Mouse (Mus musculus) gastrocnemius, adult 2 months (tissue): Measurements from ENCODE around the gene Sorl1. TPM values are rescaled to one million over a fixed set of nuclear protein-coding genes. Genes with fewer than 3 reads are reported as not detected.

Experiments
- DNase-seq: peaks from one replicate; pipeline ENCODE4 v3.0.0; 2022
- H3K27ac ChIP-seq: fragments of 200-600 bp; 2 replicates; pipeline ENCODE4 v1.8.1; 2022; ENCODE audit warnings: mild to moderate bottlenecking
- H3K4me3 ChIP-seq: fragments of 200-600 bp; 2 replicates; pipeline ENCODE4 v1.8.1; 2022; ENCODE audit warnings: mild to moderate bottlenecking, moderate library complexity
- CTCF ChIP-seq: fragments of 200-600 bp; IDR thresholded peaks from 2 replicates; pipeline ENCODE4 v1.8.1; 2022; ENCODE audit warnings: antibody characterized with exemption, mild to moderate bottlenecking, moderate library complexity
- intact Hi-C: fragments of 180-260 bp; cut with DNase I; formaldehyde crosslinking; loops from one replicate; pipeline ENCODE4 v1.15.1; 2025
- total RNA-seq, 2 experiments: library from RNA; stranded (reverse); gene quantifications; 2 replicates each; pipeline ENCODE4 v1.2.3; 2021

Sorl1 gene
- total RNA-seq, 2 experiments from 2014 or later, result 38.7 to 43.4 TPM

DNA sequence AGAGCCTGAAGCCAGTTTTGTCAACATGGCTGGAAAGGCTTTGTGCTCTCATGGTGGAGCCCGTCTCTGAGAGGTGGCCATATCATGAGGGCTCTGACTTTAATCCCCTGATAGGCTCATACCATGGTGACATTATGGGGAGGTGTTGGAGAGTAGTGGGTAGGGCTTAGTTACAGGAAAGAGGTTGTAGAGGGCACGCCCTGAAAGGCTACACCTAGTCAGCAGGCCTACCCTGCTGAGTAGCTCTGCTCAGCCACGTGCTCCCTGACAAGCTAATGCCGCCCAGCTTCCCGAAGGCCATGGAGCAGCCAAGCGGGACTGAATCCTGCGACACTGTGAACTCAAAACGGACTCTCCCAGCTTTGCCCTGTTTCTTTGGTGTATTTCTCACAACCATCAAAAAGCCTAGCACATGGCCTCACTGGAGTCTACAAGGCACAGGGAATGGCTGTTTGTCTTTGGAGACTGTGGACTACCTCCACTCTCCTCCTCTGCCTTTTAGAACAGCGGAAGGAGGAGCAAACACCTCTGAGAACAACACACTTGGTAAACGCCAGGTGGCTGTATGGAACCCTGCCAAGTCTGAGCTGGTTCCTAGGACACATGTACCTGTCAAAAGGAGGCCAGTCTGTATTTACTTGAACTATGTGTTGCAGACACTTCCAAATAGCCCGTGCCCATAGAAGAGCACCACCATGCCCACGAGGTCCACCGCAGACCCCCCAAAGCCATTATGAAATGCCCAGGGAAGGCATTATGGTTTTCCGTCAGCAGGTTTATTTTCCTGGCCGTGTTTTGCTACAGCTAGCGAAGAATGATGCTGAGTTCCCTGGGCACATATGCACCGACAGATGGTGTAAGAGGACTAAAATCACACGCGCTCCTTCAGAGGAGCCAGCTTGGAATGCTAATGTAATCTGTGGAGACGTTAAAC, 69.5 kb downstream of the Sorl1 start:
- no peak overlapping the region for H3K4me3 ChIP-seq
- intact Hi-C loops, result loop anchor here (5.0 kb wide), 1 partner anchor 153 kb away; no protein-coding TSS in a partner anchor
- no peak for DNase-seq
- TF ChIP-seq CTCF, result peak; percentile 63
- H3K27ac ChIP-seq, result peak overlapping the region; percentile 65; the same call in 1 of the 2 replicates

DNA sequence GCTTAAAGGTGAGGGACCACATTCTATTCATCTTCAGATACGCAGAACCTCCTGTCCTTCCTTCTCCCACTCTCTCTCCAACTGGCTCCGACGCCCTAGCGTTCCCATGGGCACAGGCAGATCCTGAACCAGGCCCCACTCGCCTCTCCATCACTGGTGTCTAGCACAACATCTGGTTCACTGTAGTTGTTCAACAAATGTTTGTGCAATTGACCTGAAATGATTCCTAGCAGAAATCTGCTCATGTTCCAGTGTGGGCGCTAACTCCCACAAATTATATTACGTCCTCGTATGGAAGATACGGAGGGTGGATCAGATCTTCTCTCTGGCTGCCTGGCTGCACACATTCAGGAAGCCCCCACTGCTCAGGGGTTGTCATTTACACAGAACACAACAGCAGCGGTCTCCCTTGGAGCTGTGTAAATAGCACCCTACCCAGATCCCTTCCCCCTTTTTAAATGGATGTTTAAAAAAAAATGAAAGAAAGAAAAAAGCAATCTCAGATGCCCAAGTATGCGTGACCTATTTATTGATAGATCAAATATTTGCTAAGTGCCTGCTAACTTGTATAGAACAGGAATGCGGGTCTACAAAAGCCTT, 70.4 kb downstream of the Sorl1 start:
- intact Hi-C loops, result loop anchor here (2.0 to 5.0 kb wide), 2 partner anchors 154 to 187 kb away; no protein-coding TSS in a partner anchor
- DNase-seq, result peak; percentile 64
- Histone ChIP-seq H3K27ac (peak overlapping the region; percentile 65), H3K4me3 (no peak overlapping the region)
- no peak for TF ChIP-seq CTCF

DNA sequence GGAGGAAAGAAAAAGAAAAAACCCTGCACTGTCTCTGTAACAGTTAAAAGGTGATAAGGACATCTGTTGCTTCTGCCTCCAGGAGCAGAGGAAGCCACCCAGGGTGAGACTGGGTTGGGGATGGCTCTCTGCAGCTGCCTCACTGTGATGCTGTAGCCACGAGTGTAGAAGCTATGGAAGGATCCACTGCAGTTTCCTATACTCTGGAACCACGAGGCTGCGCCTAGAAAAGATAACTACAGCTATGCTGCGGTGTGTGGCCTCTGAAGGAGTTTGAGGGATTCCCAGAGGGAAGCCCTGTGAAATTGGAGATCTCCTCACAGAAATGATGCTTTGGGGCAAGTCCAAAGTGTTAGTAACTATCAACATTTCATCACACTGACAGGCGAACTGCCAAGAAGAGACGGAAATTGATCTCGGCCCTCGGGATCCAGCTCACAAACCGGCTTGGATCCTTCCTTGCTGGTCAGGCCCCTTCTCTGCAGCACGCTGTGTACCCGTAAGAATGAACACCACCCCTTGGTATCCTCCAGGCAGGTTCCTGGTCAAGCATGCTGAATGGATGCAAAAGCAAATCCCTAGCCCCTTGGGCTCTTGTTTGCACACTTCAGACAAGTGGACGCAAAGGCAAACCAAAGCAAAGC, 71.3 kb downstream of the Sorl1 start:
- TF ChIP-seq CTCF, result no peak
- Histone ChIP-seq H3K27ac (peak overlapping the region; percentile 65), H3K4me3 (no peak overlapping the region)
- peak; percentile 81 for DNase-seq
- intact Hi-C loops, result loop anchor here (2.0 to 5.0 kb wide), 2 partner anchors 154 to 188 kb away; no protein-coding TSS in a partner anchor

DNA sequence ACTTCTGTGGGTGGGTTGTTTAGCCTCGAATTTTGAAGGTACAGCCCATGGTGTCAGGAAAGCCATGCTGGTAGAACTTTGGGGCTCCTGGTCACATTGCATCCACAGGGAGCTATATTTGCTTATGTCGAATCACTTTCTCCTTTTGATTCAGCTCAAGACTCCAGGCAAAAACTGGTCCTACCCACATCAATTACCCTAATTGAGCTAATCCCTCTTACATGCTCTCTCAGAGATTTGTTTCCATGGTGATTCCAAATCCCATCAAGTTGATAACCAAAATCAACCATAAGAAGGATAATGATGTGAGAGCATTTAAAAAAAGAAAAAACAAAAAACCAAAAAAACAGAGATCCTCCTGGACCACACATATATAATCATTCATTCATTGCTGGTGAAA, 75.6 kb downstream of the Sorl1 start:
- DNase-seq, result no peak
- no peak for TF ChIP-seq CTCF
- H3K4me3 ChIP-seq, result no peak overlapping the region
- no peak overlapping the region for H3K27ac ChIP-seq
- intact Hi-C loops, result loop anchor here (5.0 kb wide), 1 partner anchor 41 kb away; no protein-coding TSS in a partner anchor

DNA sequence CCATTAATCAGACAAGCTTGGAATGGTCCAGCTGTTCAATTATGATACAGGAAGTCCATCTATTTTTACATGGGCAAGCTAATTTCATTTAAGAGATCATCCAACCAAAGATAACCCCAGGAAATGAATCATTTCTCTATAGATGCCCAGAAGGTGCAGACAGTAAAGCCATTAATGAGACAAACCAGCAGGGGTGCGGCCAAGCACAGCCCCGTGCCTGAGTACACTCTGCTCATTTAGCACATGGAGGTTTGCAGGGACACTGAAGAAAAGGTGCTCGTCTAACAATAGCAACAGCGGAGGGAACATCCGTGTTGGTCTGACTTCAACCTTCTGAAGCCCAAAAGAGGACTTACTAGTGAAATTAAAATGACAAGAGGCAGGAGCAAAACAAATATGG, 76.3 kb downstream of the Sorl1 start:
- DNase-seq, result no peak
- intact Hi-C loops, result loop anchor here (5.0 kb wide), 1 partner anchor 40 kb away; no protein-coding TSS in a partner anchor
- Histone ChIP-seq H3K27ac (no peak overlapping the region), H3K4me3 (no peak overlapping the region)
- no peak for TF ChIP-seq CTCF

DNA sequence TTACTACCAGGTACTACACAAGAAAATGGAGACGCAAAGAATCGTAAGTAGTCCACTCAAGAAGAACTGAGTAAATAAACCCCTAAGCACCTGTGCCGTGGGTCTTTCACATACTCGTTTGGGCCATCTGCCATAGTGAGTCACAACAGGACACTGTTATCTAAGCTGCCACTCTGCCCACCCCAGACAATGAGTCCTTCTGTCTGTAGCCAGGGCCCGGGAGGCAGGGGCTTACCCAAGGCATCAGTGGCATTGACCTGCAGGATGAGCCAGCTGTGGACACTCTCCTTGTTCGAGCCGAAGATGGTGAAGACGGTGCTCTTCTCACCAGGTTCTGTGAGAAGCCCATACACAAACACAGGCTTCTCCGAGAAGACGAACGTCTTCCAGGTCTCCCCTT, 77.8 kb downstream of the Sorl1 start:
- intact Hi-C loops, result loop anchor here (5.0 kb wide), 1 partner anchor 39 kb away; no protein-coding TSS in a partner anchor
- no peak for TF ChIP-seq CTCF
- DNase-seq, result no peak
- Histone ChIP-seq H3K4me3 (no peak overlapping the region), H3K27ac (no peak overlapping the region)

DNA sequence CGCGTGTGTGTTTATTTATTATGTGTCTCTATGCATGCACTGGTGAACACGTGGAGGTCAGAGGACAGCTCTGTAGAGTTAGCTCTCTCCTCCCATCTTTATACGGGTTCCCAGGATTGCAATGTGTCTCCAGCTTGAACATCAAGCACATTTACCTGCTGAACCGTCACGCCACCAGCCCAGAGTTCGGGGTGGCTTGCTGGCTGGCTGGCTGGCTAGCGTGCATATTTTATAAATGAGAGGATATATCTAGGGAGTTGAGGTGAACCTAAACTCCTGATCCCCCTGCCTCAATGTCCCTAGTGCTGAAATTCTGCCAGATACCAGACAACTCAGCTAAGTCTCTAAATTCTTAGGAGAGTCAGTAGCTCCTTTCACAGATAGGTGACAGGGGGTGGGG, 79.4 kb downstream of the Sorl1 start:
- H3K4me3 ChIP-seq, result no peak overlapping the region
- no peak for DNase-seq
- no peak overlapping the region for H3K27ac ChIP-seq
- TF ChIP-seq CTCF, result no peak
- intact Hi-C loops, result loop anchor here (5.0 kb wide), 1 partner anchor 37 kb away; no protein-coding TSS in a partner anchor

DNA sequence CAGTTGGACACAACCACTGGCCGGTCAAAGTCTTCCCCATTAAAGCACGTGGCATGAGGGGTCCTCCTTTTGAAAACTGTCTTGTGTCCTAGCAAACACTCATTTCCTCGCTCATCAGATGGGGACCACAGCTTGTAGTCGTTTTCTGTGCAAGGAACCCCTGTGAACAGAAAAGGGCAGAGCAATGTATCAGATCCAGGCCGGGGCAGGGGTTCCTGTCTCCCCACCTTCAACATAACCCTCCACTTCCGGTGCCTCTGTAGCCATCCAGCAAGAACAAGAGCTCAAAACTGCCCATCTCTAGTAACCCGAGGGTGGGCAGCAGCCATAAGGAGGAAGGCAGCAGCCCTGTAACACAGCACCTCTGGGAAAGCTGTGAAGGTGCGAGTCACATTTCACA, 80.2 kb downstream of the Sorl1 start:
- H3K4me3 ChIP-seq, result no peak overlapping the region
- no peak overlapping the region for H3K27ac ChIP-seq
- TF ChIP-seq CTCF, result no peak
- no peak for DNase-seq
- intact Hi-C loops, result no loop called here

DNA sequence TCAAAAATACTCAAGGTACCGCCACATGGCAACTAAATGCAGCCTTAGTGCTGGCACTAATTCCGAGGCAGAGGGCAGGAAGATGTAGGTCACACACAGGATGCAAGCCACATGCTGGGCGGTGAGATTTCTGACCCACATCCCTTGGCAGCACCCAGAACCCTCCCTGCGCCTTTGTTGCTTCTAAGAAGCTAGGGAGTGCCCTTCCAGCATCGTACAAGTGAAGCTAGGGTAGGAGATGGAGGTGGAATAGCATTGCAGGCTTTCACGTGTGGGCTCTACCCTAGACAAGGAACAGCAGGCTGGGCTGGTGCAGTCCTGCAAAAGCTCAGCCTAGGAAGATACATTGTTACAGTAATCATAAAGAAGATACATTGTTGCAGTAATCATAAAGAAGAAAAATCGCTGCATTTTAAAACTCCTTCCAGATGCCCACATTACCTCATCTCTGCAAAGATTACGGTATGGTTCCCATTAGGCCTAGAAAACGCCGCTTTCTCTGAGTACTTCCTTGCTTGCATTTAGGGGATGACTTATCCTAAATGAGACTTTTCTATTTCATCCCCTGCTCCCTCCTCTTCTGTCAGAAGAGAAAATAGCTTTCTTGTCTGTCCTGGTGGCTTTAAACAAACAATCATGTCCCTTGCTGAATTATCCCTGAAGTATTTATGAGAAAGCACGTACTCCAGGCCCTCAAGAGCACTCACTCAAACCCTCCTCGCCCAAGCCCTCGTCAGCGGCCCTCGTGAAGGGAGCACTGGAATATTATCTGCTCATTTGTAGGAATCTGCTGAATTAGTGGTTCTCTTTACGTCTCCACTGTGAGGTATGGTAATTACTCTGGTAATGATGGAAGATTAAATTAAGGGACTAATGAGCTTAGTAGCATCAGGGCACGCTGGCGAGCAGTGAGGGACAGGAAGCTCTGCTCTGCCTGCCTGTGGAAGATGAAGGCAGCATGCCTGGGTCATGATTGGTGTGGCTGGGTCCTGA, 84.8 kb downstream of the Sorl1 start:
- no peak overlapping the region for H3K4me3 ChIP-seq
- DNase-seq, result no peak
- H3K27ac ChIP-seq, result no peak overlapping the region
- no peak for TF ChIP-seq CTCF
- intact Hi-C loops, result no loop called here

DNA sequence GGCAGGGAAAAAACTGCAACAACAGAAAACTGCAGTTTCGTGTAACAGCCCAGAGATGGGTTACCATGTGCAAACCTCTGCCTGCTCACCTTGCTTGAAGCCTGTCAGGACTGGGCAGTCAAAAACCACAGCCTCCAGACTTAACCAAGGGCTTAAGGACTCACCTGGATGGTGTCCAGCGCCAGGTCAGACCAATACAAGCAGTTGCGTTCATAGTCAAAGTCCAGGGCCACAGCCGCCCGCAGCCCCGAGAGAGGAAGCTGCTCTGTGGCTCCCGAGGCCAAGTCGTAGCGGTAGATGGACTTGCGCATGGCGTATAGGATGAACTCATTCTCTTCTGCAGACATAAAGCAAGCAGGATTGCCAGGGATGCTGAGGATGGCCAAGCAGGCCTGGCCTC, 87.2 kb downstream of the Sorl1 start:
- intact Hi-C loops, result no loop called here
- Histone ChIP-seq H3K4me3 (no peak overlapping the region), H3K27ac (no peak overlapping the region)
- no peak for DNase-seq
- TF ChIP-seq CTCF, result no peak

DNA sequence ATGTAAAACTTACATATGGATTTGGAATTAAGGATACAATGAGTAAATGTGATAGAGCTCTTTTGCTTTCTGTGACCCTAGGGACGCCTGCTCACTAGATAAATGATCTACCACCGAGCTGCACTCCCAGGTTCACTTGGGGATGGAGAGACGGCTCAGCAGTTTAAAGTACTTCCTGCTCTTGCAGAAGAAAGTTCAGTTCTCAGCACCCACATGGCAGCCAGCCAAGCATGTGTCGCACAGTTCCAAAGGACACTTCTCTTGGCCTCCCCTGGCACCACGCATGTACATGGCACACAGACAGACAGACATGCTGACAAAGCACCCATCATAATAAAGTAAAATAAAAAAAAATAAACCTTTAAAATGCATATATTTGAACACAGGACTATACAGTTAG, 88.1 kb downstream of the Sorl1 start:
- intact Hi-C loops, result no loop called here
- Histone ChIP-seq H3K4me3 (no peak overlapping the region), H3K27ac (no peak overlapping the region)
- peak; percentile 47 for DNase-seq
- TF ChIP-seq CTCF, result no peak

DNA sequence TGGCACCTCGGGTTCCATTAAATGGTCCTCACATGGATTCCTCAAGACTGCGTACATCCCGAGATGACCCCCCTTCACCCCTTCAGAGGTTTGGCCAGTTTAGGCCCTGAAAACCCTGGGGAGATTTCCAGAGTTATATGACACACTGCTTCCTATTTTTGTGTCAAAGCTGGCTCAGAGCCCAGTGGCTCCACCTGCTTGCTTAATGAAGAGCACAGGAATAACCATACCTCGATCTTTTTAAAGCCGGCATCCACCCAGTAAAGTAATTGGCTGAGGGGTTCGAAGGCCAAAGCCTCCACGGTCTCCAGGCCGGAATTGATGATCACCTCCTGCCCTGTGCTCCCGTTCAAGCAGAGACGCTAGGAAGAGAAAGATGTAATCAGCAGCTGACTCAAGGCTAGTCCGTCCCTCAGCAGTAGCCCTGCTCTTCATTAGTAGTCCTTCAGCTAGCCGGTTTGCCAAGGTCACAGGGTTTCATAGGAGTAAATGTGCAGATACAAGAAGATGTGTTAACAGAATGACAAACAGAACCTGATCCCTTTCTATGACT, 88.8 kb downstream of the Sorl1 start:
- H3K4me3 ChIP-seq, result no peak overlapping the region
- H3K27ac ChIP-seq, result no peak overlapping the region
- intact Hi-C loops, result no loop called here
- no peak for TF ChIP-seq CTCF
- peak; percentile 50 for DNase-seq
